Mouse (Mus musculus) kidney, embryonic 16.5 days (tissue): ENCODE results near the gene Lrp11. TPM values are rescaled to one million over a fixed set of nuclear protein-coding genes. Genes with fewer than 3 reads are reported as not detected.

Experiments
- ATAC-seq: fragments of 200-750 bp; cut with Nextera tagmentation; 2 replicates; pipeline ENCODE4 v1.8.0; 2017; ENCODE audit warnings: moderate TSS enrichment; ENCODE audit not compliant: low FRiP score, low TSS enrichment
- H3K27ac ChIP-seq: fragments of 300-500 bp; sonication (generic); 2 replicates; pipeline ENCODE4 v1.5.1; 2014; ENCODE audit warnings: low read length
- H3K27me3 ChIP-seq: fragments of 300-500 bp; sonication (generic); 2 replicates; pipeline ENCODE4 v1.6.1; 2014; ENCODE audit warnings: low read length, control low read depth, mixed read lengths; ENCODE audit not compliant: insufficient read depth
- H3K36me3 ChIP-seq: fragments of 300-500 bp; sonication (generic); 2 replicates; pipeline ENCODE4 v1.6.1; 2014; ENCODE audit warnings: low read length, control low read depth, mixed read lengths; ENCODE audit not compliant: insufficient read depth
- H3K4me1 ChIP-seq: fragments of 300-500 bp; sonication (generic); 2 replicates; pipeline ENCODE4 v1.6.1; 2014; ENCODE audit warnings: low read length, control low read depth, mixed read lengths; ENCODE audit not compliant: insufficient read depth
- H3K4me2 ChIP-seq: fragments of 300-500 bp; sonication (generic); replicated peaks from 2 replicates; pipeline ENCODE4 v1.6.1; 2014; ENCODE audit warnings: low read depth, low read length
- H3K4me3 ChIP-seq: fragments of 300-500 bp; sonication (generic); 2 replicates; pipeline ENCODE4 v1.5.1; 2014; ENCODE audit warnings: mild to moderate bottlenecking, low read length
- H3K9ac ChIP-seq: fragments of 300-500 bp; sonication (generic); replicated peaks from 2 replicates; pipeline ENCODE4 v1.6.1; 2014; ENCODE audit warnings: low read length
- H3K9me3 ChIP-seq: fragments of 300-500 bp; sonication (generic); 2 replicates; pipeline ENCODE4 v1.6.1; 2016; ENCODE audit warnings: low read length, control low read depth
- WGBS: fragments of 180-500 bp; shearing (Covaris S2); extraction: QIAGEN DNeasy Blood & Tissue Kit; methylation state at CpG from one replicate; pipeline ENCODE4 v1.1.7; 2014; 5-methylcytosine and 5-hydroxymethylcytosine counted together
- polyA plus RNA-seq: library from polyadenylated mRNA; unstranded; fragments of >200 nt; fragmentation: Nextera tagmentation; extraction: Ambion mirVana; gene quantifications from 2 replicates; pipeline ENCODE4 v1.2.1, GENCODE M21; 2015

The Lrp11 gene
- polyA plus RNA-seq, 1 experiment from 2014 or later: 1.7 TPM

- no peak overlapping the region for H3K4me2 ChIP-seq
- H3K9ac ChIP-seq: no peak overlapping the region
- no peak overlapping the region for H3K27ac ChIP-seq
- no peaks in the 10 kb centered on the region for H3K27me3 ChIP-seq
- no peak overlapping the region for H3K4me3 ChIP-seq
- no peak for ATAC-seq
- H3K4me1 ChIP-seq: no peaks in the 10 kb centered on the region
- H3K36me3 ChIP-seq: no peaks in the 10 kb centered on the region
- H3K9me3 ChIP-seq: peaks cover 1% of the 10 kb centered on the region; the same call in 1 of the 2 replicates
- 91% methylated on average over 5 of the region's 5 CpGs for WGBS
These were observed 30.2 kb downstream of the Lrp11 start for GRCm38 (mm10) chr10:7619821-7620241.

DNA sequence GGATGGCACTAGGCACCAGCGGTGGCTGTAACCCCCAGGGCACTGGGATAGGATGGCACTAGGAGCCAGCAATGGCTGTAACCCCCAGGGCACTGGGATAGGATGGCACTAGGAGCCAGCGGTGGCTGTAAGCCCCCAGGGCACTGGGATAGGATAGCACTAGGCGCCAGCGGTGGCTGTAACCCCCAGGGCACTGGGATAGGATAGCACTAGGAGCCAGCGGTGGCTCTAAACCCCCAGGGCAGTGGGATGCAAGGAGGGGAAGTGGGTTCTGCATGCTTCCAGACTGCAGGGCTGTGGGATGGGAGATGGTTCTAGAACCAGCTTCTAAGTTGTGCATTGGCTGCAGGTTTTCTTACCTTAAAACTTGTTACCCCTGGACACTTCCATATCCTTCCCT, 31.1 kb downstream of the Lrp11 start:
- no peak overlapping the region for H3K4me3 ChIP-seq
- no peak for ATAC-seq
- H3K36me3 ChIP-seq: no peaks in the 10 kb centered on the region
- no peaks in the 10 kb centered on the region for H3K9me3 ChIP-seq
- H3K4me2 ChIP-seq: no peak overlapping the region
- no peak overlapping the region for H3K27ac ChIP-seq
- H3K4me1 ChIP-seq: no peaks in the 10 kb centered on the region
- no peak overlapping the region for H3K9ac ChIP-seq
- 79% methylated on average over 5 of the region's 5 CpGs for WGBS
- H3K27me3 ChIP-seq: no peaks in the 10 kb centered on the region

- Histone ChIP-seq H3K27me3 (no peaks in the 10 kb centered on the region), H3K27ac (no peak overlapping the region), H3K4me3 (no peak overlapping the region), H3K4me2 (no peak overlapping the region), H3K4me1 (no peaks in the 10 kb centered on the region), H3K36me3 (no peaks in the 10 kb centered on the region), H3K9me3 (no peaks in the 10 kb centered on the region), H3K9ac (no peak overlapping the region)
- ATAC-seq: no peak
- 93% methylated on average over 3 of the region's 3 CpGs for whole genome bisulfite sequencing
These were observed 32.8 kb downstream of the Lrp11 start for GRCm38 (mm10) chr10:7622378-7622777.

GRCm38 (mm10) chr10:7623861-7624518, 34.4 kb downstream of the Lrp11 start:
- 92% methylated on average over 3 of the region's 3 CpGs for WGBS
- H3K9me3 ChIP-seq: no peaks in the 10 kb centered on the region
- H3K27ac ChIP-seq: no peak overlapping the region
- H3K27me3 ChIP-seq: no peaks in the 10 kb centered on the region
- H3K36me3 ChIP-seq: no peaks in the 10 kb centered on the region
- no peak for ATAC-seq
- H3K4me3 ChIP-seq: no peak overlapping the region
- H3K4me2 ChIP-seq: no peak overlapping the region
- no peaks in the 10 kb centered on the region for H3K4me1 ChIP-seq
- H3K9ac ChIP-seq: no peak overlapping the region

DNA sequence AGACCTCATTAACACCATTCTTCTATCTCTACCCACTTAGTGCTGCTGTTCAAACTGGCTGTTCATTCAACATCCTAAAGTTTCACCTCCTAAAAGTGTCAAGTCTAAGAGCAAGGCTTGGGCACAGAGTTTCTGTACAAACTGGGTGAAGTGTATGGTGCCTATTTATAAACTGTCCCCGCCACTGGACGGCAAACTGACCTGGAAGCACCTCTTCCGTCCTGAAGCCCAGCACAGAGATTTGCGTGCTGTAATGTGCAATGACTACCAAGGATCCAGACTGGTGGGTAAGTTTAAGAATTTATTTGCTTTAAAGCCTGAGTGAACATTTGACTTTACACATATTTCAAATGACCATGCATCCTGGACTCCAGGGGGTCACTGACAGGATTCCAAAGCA, 39.5 kb downstream of the Lrp11 start:
- Histone ChIP-seq H3K4me3 (no peak overlapping the region), H3K4me2 (no peak overlapping the region), H3K9me3 (no peaks in the 10 kb centered on the region), H3K9ac (no peak overlapping the region), H3K36me3 (peaks cover 7% of the 10 kb centered on the region; the same call in 1 of the 2 replicates), H3K4me1 (no peaks in the 10 kb centered on the region), H3K27me3 (no peaks in the 10 kb centered on the region), H3K27ac (no peak overlapping the region)
- 78% methylated on average over 4 of the region's 4 CpGs for WGBS
- no peak for ATAC-seq

DNA sequence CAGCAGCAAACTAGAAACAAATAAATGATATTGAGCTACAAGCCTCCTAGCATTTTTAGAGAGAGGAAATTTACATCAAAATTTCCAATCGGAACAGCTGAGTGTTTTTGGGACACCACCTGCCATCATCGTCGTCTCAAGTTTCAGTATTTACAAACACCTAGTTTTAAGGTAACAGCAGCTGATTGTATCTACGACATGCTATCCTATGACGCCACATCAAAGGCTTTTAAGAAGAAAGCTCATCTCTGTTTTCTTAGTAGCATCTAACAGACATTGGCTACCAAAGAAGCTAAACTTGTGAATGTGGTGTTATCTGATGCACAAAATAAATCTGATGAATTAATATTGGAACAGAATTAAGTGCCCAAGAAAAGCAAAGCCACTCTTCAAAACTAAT, 40.7 kb downstream of the Lrp11 start:
- ATAC-seq: no peak
- H3K4me3 ChIP-seq: no peak overlapping the region
- H3K4me2 ChIP-seq: no peak overlapping the region
- H3K4me1 ChIP-seq: no peaks in the 10 kb centered on the region
- H3K36me3 ChIP-seq: peaks cover 7% of the 10 kb centered on the region; the same call in 1 of the 2 replicates
- no peaks in the 10 kb centered on the region for H3K27me3 ChIP-seq
- H3K9ac ChIP-seq: no peak overlapping the region
- H3K27ac ChIP-seq: no peak overlapping the region
- no peaks in the 10 kb centered on the region for H3K9me3 ChIP-seq
- WGBS: 91% methylated on average over 5 of the region's 5 CpGs

- no peak for ATAC-seq
- Histone ChIP-seq H3K27ac (no peak overlapping the region), H3K4me2 (no peak overlapping the region), H3K9me3 (no peaks in the 10 kb centered on the region), H3K9ac (no peak overlapping the region), H3K27me3 (no peaks in the 10 kb centered on the region), H3K36me3 (peaks cover 7% of the 10 kb centered on the region; the same call in 1 of the 2 replicates), H3K4me3 (no peak overlapping the region), H3K4me1 (no peaks in the 10 kb centered on the region)
- 87% methylated on average over 16 of the region's 16 CpGs for WGBS
These were observed 41.5 kb downstream of the Lrp11 start for GRCm38 (mm10) chr10:7630951-7631720.

GRCm38 (mm10) chr10:7640366-7640765, 50.8 kb downstream of the Lrp11 start:
- H3K9me3 ChIP-seq: no peaks in the 10 kb centered on the region
- no peak for ATAC-seq
- H3K36me3 ChIP-seq: peaks cover 49% of the 10 kb centered on the region
- H3K9ac ChIP-seq: no peak overlapping the region
- no peak overlapping the region for H3K4me2 ChIP-seq
- H3K4me1 ChIP-seq: no peaks in the 10 kb centered on the region
- no peak overlapping the region for H3K27ac ChIP-seq
- no peaks in the 10 kb centered on the region for H3K27me3 ChIP-seq
- no peak overlapping the region for H3K4me3 ChIP-seq
- whole genome bisulfite sequencing: 97% methylated on average over 12 of the region's 12 CpGs

DNA sequence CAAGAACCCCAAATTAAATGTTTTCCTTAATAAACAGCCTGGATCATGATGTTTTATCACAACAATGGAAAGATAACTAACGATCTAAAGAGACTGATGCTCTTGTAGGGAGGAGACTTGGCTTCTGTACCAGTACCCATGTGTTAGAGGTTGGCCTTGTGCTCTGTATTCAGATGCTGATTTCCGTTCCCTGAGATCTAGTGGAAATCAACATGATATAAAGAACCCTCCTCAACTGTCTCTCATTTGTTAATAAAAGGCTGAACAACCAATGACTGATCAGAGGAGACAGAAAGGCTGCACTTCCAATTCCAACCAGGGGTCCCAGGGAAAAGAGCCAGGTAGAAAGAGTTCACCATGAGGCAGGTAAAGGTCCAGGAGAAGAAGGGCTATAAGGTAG, 56.3 kb downstream of the Lrp11 start:
- H3K27me3 ChIP-seq: no peaks in the 10 kb centered on the region
- H3K9ac ChIP-seq: no peak overlapping the region
- no peak overlapping the region for H3K4me2 ChIP-seq
- H3K27ac ChIP-seq: no peak overlapping the region
- H3K4me3 ChIP-seq: no peak overlapping the region
- peaks cover 48% of the 10 kb centered on the region for H3K36me3 ChIP-seq
- ATAC-seq: no peak
- no peaks in the 10 kb centered on the region for H3K4me1 ChIP-seq
- whole genome bisulfite sequencing: 92% methylated on average over 2 of the region's 2 CpGs
- H3K9me3 ChIP-seq: no peaks in the 10 kb centered on the region

DNA sequence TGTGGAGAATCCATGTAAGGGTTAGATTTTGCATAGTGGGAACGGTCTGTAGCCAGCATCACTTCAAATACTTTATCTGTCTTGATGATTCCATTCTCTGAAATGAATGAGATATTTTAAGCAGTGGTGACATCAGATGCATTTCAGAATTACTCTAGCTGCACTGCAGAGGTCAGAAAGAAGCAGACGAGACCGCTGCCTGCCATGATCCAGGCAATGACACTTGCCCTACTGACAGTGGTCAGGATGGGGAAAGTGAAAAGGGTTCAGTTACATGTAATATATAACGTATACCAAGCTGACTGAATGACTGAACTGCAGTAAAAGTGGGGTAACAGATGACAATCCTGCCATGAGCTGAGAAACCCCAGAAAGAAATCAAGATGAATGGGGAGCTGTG, 59.5 kb downstream of the Lrp11 start:
- WGBS: 71% methylated on average over 4 of the region's 4 CpGs
- peaks cover 30% of the 10 kb centered on the region for H3K36me3 ChIP-seq
- H3K9me3 ChIP-seq: no peaks in the 10 kb centered on the region
- H3K4me2 ChIP-seq: no peak overlapping the region
- H3K9ac ChIP-seq: no peak overlapping the region
- no peaks in the 10 kb centered on the region for H3K27me3 ChIP-seq
- ATAC-seq: no peak
- no peak overlapping the region for H3K27ac ChIP-seq
- H3K4me3 ChIP-seq: no peak overlapping the region
- no peaks in the 10 kb centered on the region for H3K4me1 ChIP-seq
